Mouse (Mus musculus) liver, embryonic 11.5 days (tissue): ENCODE measurements around the gene Lyst. TPM values are rescaled to one million over a fixed set of nuclear protein-coding genes. Genes with fewer than 3 reads are reported as not detected.
A peak's percentile ranks its signal among the peaks of the same experiment; 100 is the strongest.

Experiments used
- ATAC-seq: fragments of 200-750 bp; cut with Nextera tagmentation; replicated peaks from 2 replicates; pipeline ENCODE4 v1.8.0; 2017; ENCODE audit warnings: moderate number of reproducible peaks, mild to moderate bottlenecking, moderate TSS enrichment, moderate library complexity; ENCODE audit not compliant: low FRiP score
- DNase-seq: peaks from one replicate; pipeline ENCODE4 v3.0.0-alpha.2; 2017; ENCODE audit warnings: low spot score
- H3K27ac ChIP-seq: fragments of 300-500 bp; sonication (generic); 2 replicates; pipeline ENCODE4 v1.5.1; 2014; ENCODE audit warnings: mild to moderate bottlenecking, low read depth, low read length, control low read depth
- H3K27me3 ChIP-seq: fragments of 300-500 bp; sonication (generic); replicated peaks from 2 replicates; pipeline ENCODE4 v1.6.1; 2014; ENCODE audit warnings: low read length, mixed read lengths; ENCODE audit not compliant: control insufficient read depth, insufficient read depth
- H3K36me3 ChIP-seq: fragments of 300-500 bp; sonication (generic); 2 replicates; pipeline ENCODE4 v1.6.1; 2014; ENCODE audit warnings: mild to moderate bottlenecking, low read length, moderate library complexity, mixed read lengths; ENCODE audit not compliant: control insufficient read depth, insufficient read depth
- H3K4me1 ChIP-seq: fragments of 300-500 bp; sonication (generic); replicated peaks from 2 replicates; pipeline ENCODE4 v1.6.1; 2014; ENCODE audit warnings: low read length, mixed read lengths; ENCODE audit not compliant: control insufficient read depth, insufficient read depth
- H3K4me2 ChIP-seq: fragments of 300-500 bp; sonication (generic); 2 replicates; pipeline ENCODE4 v1.6.1; 2014; ENCODE audit warnings: mild to moderate bottlenecking, control low read depth, moderate library complexity
- H3K4me3 ChIP-seq: fragments of 300-500 bp; sonication (generic); 2 replicates; pipeline ENCODE4 v1.5.1; 2014; ENCODE audit warnings: low read depth, low read length, control low read depth
- H3K9ac ChIP-seq: fragments of 300-500 bp; sonication (generic); 2 replicates; pipeline ENCODE4 v1.6.1; 2014; ENCODE audit warnings: low read depth, low read length, control low read depth
- H3K9me3 ChIP-seq: fragments of 300-500 bp; sonication (generic); 2 replicates; pipeline ENCODE4 v1.6.1; 2016; ENCODE audit warnings: low read length, inconsistent platforms, mixed read lengths; ENCODE audit not compliant: control insufficient read depth
- WGBS: fragments of 180-500 bp; shearing (Covaris S2); extraction: QIAGEN DNeasy Blood & Tissue Kit; methylation state at CpG from one replicate; pipeline ENCODE4 v1.1.7; 2014; 5-methylcytosine and 5-hydroxymethylcytosine counted together
- polyA plus RNA-seq: library from polyadenylated mRNA; unstranded; fragments of >200 nt; fragmentation: Nextera tagmentation; extraction: Ambion mirVana; gene quantifications from 2 replicates; pipeline ENCODE4 v1.2.1, GENCODE M21; 2014

Gene Lyst
- polyA plus RNA-seq, 1 experiment from 2014 or later: 1.8 TPM

GRCm38 (mm10) chr13:13608311-13608710, 18.1 kb downstream of the Lyst start:
- H3K4me1 ChIP-seq: no peaks in the 10 kb centered on the region

GRCm38 (mm10) chr13:13609655-13610054, 19.5 kb downstream of the Lyst start:
- no peaks in the 10 kb centered on the region for H3K27me3 ChIP-seq
- H3K4me2 ChIP-seq: no peak overlapping the region
- no peak overlapping the region for H3K4me3 ChIP-seq
- 71% methylated on average over 2 of the region's 2 CpGs for WGBS
- ATAC-seq (no peak), DNase-seq (no peak)
- H3K4me1 ChIP-seq: no peaks in the 10 kb centered on the region
- no peak overlapping the region for H3K27ac ChIP-seq
- no peaks in the 10 kb centered on the region for H3K36me3 ChIP-seq
- no peaks in the 10 kb centered on the region for H3K9me3 ChIP-seq
- no peak overlapping the region for H3K9ac ChIP-seq

More at GRCm38 (mm10) chr13:13608311-13608710, 18.1 kb downstream of the Lyst start:
- WGBS: 50% methylated on average over 1 of the region's 1 CpGs
- DNase-seq: no peak
- no peaks in the 10 kb centered on the region for H3K9me3 ChIP-seq
- ATAC-seq: no peak
- no peak overlapping the region for H3K27ac ChIP-seq
- no peak overlapping the region for H3K4me3 ChIP-seq
- H3K9ac ChIP-seq: no peak overlapping the region
- H3K4me2 ChIP-seq: no peak overlapping the region
- no peaks in the 10 kb centered on the region for H3K27me3 ChIP-seq
- H3K36me3 ChIP-seq: no peaks in the 10 kb centered on the region

GRCm38 (mm10) chr13:13612882-13613281, 22.7 kb downstream of the Lyst start:
- Histone ChIP-seq H3K9me3 (no peaks in the 10 kb centered on the region), H3K4me3 (no peak overlapping the region), H3K9ac (no peak overlapping the region), H3K27ac (no peak overlapping the region), H3K27me3 (no peaks in the 10 kb centered on the region), H3K4me1 (no peaks in the 10 kb centered on the region), H3K36me3 (no peaks in the 10 kb centered on the region), H3K4me2 (no peak overlapping the region)
- DNase-seq: no peak
- 0 out of 2 replicates have a peak, but pooled peaks have one; percentile 31 for ATAC-seq
- 78% methylated on average over 1 of the region's 1 CpGs for WGBS

GRCm38 (mm10) chr13:13614235-13614634, 24.0 kb downstream of the Lyst start:
- DNase-seq (no peak), ATAC-seq (no peak)
- H3K27ac ChIP-seq: no peak overlapping the region
- H3K36me3 ChIP-seq: no peaks in the 10 kb centered on the region
- no peak overlapping the region for H3K4me3 ChIP-seq
- no peaks in the 10 kb centered on the region for H3K9me3 ChIP-seq
- H3K4me1 ChIP-seq: no peaks in the 10 kb centered on the region
- 83% methylated on average over 4 of the region's 4 CpGs for WGBS
- H3K27me3 ChIP-seq: no peaks in the 10 kb centered on the region
- no peak overlapping the region for H3K9ac ChIP-seq
- no peak overlapping the region for H3K4me2 ChIP-seq

GRCm38 (mm10) chr13:13621456-13621855, 31.3 kb downstream of the Lyst start:
- ATAC-seq (no peak), DNase-seq (no peak)
- WGBS: 82% methylated on average over 5 of the region's 5 CpGs
- Histone ChIP-seq H3K36me3 (no peaks in the 10 kb centered on the region), H3K4me2 (no peak overlapping the region), H3K27me3 (no peaks in the 10 kb centered on the region), H3K27ac (no peak overlapping the region), H3K4me3 (no peak overlapping the region), H3K4me1 (no peaks in the 10 kb centered on the region), H3K9me3 (no peaks in the 10 kb centered on the region), H3K9ac (no peak overlapping the region)

- Histone ChIP-seq H3K36me3 (no peaks in the 10 kb centered on the region), H3K27me3 (no peaks in the 10 kb centered on the region), H3K4me2 (no peak overlapping the region), H3K9me3 (no peaks in the 10 kb centered on the region), H3K9ac (no peak overlapping the region), H3K4me3 (no peak overlapping the region), H3K27ac (no peak overlapping the region), H3K4me1 (no peaks in the 10 kb centered on the region)
- DNase-seq (no peak), ATAC-seq (no peak)
- WGBS: 63% methylated on average over 3 of the region's 3 CpGs
These were observed 32.4 kb downstream of the Lyst start for GRCm38 (mm10) chr13:13622565-13622964.

- ATAC-seq: no peak
- DNase-seq: no peak
These were observed 43.5 kb downstream of the Lyst start for GRCm38 (mm10) chr13:13633746-13634145.

GRCm38 (mm10) chr13:13634706-13635105, 44.5 kb downstream of the Lyst start:
- no peaks in the 10 kb centered on the region for H3K9me3 ChIP-seq
- DNase-seq (no peak), ATAC-seq (no peak)
- no peaks in the 10 kb centered on the region for H3K27me3 ChIP-seq
- H3K4me2 ChIP-seq: no peak overlapping the region
- H3K27ac ChIP-seq: no peak overlapping the region
- no peaks in the 10 kb centered on the region for H3K4me1 ChIP-seq
- no peak overlapping the region for H3K4me3 ChIP-seq
- H3K36me3 ChIP-seq: no peaks in the 10 kb centered on the region; the same call in 1 of the 2 replicates
- WGBS: 89% methylated on average over 7 of the region's 7 CpGs
- no peak overlapping the region for H3K9ac ChIP-seq

More at GRCm38 (mm10) chr13:13633746-13634145, 43.5 kb downstream of the Lyst start:
- no peak overlapping the region for H3K27ac ChIP-seq
- no peaks in the 10 kb centered on the region; the same call in 1 of the 2 replicates for H3K36me3 ChIP-seq
- H3K4me1 ChIP-seq: no peaks in the 10 kb centered on the region
- no peaks in the 10 kb centered on the region for H3K9me3 ChIP-seq
- WGBS: 91% methylated on average over 1 of the region's 1 CpGs
- H3K4me2 ChIP-seq: no peak overlapping the region
- H3K27me3 ChIP-seq: no peaks in the 10 kb centered on the region
- no peak overlapping the region for H3K9ac ChIP-seq
- H3K4me3 ChIP-seq: no peak overlapping the region

GRCm38 (mm10) chr13:13635224-13635623, 45.0 kb downstream of the Lyst start:
- Histone ChIP-seq H3K4me3 (no peak overlapping the region), H3K27ac (no peak overlapping the region), H3K36me3 (no peaks in the 10 kb centered on the region; the same call in 1 of the 2 replicates), H3K27me3 (no peaks in the 10 kb centered on the region), H3K9me3 (no peaks in the 10 kb centered on the region), H3K4me1 (no peaks in the 10 kb centered on the region), H3K9ac (no peak overlapping the region), H3K4me2 (no peak overlapping the region)
- ATAC-seq (no peak), DNase-seq (no peak)
- WGBS: 86% methylated on average over 12 of the region's 12 CpGs
